Mouse (Mus musculus) A20 (cell line): ENCODE measurements around the gene Cbfa2t2.

Experiments used
- DNase-seq: peaks from one replicate; pipeline ENCODE4 v3.0.0-alpha.2; 2011; ENCODE audit warnings: low read depth, low spot score

The Cbfa2t2 gene

DNA sequence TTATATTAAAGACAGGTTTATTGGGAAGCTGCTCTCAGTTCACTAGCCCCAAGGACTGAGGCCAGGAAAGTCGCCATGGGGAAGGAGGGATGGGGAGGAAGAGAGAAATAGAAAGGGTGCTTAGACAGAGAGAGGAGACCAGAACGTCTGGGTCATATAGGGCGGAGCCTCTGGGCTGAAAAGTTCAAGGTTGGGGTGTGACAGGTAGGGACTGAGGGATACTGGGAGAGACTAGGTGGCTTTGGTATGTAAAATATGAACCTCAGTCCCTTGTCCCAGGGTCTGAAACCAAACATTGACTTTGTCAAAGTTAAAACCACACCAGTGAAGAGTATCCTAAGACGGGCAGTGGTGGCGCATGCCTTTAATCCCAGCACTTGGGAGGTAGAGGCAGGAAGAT lies 30.9 kb downstream of the Cbfa2t2 start:
- no peak for DNase-seq

- DNase-seq, result no peak
Measured at GRCm38 (mm10) chr2:154474251-154475061, 38.2 kb downstream of the Cbfa2t2 start.

DNA sequence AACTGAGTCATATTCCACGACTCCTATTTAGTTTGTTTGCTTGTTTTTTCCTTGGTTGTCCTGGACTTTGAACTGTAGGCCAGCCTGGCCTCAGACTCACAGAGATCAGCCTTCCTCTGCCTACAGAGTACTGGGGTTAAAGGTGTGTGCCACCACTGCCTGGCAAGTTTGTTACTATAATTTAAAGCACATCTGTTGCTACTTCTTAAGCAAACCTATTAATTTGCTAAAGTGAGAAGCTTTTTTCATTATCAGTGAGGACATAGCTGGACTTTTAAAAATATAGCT lies 38.7 kb downstream of the Cbfa2t2 start:
- no peak for DNase-seq

- no peak for DNase-seq
Measured at GRCm38 (mm10) chr2:154475861-154476260, 39.6 kb downstream of the Cbfa2t2 start.

GRCm38 (mm10) chr2:154477028-154477427 lies 40.7 kb downstream of the Cbfa2t2 start:
- DNase-seq, result no peak

GRCm38 (mm10) chr2:154491788-154492187 lies 55.5 kb downstream of the Cbfa2t2 start:
- DNase-seq, result no peak

- peak; percentile 63 for DNase-seq
Measured at GRCm38 (mm10) chr2:154493559-154493958, 57.3 kb downstream of the Cbfa2t2 start.

DNA sequence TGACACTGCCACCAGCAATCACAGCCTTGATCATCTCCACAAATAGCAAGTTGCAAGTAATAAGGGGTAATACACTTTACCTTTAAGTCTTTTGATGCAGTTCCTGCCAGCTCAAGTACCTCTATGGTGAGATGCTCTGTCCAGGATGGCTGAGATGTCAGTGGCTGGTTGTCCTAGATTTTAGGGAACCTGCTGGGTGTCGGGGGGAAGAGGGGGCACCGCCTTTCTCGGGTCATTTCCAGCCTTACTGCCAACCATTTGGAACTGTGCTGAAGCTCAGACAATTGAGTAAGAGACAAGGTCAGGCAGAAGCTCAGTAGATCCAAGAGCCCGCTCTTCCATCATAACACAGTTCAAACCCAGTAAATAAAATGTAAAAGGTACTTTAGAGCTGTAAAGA lies 58.7 kb downstream of the Cbfa2t2 start:
- no peak for DNase-seq

DNA sequence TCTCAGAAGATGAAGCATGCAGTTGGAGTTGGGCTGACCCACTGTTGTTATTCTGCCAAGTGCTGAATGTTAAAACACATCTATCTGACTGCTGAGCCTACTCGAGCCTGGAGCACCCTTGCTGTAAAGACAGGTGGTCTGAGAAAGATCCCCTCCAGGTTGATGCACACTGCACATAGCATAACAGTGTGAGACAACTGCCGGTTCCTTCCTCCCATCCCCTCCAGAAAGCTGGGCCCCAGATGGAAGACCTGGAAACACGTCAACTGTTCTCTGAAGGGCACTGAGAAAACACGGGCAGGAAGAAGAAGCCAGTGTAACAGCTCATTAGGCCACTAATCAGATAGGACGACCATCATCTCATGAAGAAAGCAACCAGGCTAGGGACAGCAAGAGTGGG lies 62.3 kb downstream of the Cbfa2t2 start:
- no peak for DNase-seq

GRCm38 (mm10) chr2:154499717-154500247 lies 63.5 kb downstream of the Cbfa2t2 start:
- DNase-seq, result peak; percentile 52

DNA sequence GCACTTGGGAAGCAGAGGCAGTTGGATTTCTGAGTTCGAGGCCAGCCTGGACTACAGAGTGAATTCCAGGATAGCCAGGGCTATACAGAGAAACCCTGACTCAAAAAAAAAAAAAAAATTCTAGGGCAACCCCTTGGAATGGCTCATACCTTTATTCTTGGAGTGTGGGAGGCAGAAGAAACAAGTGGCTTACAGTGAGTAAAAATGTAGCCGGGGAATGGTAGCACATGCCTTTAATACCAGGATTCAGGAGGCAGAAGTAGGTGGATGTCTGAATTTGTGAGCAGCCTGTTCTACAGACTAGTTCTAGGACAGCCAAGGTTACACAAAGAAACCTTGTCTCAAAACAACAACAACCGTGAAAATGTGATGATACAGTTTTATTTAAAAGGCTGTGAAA lies 64.5 kb downstream of the Cbfa2t2 start:
- DNase-seq, result no peak

DNA sequence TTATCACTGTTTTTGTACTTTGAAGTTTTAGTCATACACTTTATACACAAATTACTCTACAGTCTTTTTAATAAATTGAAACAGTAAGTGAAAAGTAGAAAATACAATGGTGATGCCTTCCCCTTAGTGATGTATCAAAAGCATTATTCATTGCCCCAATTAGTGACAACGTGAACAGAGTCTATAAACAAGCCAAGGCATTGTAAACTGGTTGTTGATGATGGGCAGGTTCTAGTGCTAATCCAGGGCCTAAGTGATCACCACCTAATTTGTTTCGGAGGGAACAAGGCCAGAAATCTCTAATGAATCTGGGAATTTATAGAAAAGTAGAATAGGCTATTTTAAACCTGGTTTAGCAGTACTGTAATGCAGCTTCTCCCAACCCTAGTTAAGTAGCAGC lies 70.8 kb downstream of the Cbfa2t2 start:
- DNase-seq, result no peak

- peak; percentile 82 for DNase-seq
Measured at GRCm38 (mm10) chr2:154507566-154508283, 71.4 kb downstream of the Cbfa2t2 start.

GRCm38 (mm10) chr2:154508450-154508849 lies 72.2 kb downstream of the Cbfa2t2 start:
- DNase-seq, result peak; percentile 65

DNA sequence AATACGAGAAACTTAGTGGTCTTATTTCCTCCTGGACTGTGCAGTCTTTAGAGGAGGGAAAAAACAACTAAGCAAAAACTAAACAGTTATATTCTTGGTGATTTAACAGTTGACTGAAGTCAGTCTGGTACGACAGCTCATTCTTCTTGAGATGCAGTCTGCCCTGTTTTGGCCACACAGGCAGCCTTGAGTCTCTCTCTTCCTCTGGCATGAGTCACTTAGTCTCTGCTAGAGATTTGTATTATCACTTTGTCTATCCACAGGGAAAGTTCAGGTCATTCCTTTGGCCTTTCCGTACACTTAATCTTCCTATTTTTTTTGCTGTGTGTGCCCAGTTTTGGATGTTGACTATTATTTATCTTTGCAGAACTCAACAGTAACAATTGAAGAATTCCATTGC lies 73.9 kb downstream of the Cbfa2t2 start:
- no peak for DNase-seq

GRCm38 (mm10) chr2:154516944-154517343 lies 80.7 kb downstream of the Cbfa2t2 start:
- DNase-seq, result no peak

- no peak for DNase-seq
Measured at GRCm38 (mm10) chr2:154517424-154517823, 81.1 kb downstream of the Cbfa2t2 start.

DNA sequence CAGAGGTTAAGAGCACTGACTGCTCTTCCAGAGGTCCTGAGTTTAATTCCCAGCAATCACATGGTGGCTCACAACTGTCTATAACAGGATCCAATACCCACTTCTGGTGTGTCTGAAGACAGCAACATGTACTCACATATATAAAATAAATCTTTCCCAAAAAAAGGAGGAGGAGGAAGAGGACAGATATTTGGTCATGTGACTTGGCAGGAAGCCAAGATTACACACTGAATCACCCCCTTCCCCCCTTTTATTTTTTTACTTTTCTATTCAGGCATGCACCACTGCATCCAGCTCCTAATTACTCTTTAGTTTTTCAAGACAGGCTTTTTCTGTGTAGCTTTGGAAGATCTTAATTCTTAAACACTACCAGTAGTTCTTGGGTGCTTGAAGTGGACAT lies 85.2 kb downstream of the Cbfa2t2 start:
- no peak for DNase-seq

GRCm38 (mm10) chr2:154522334-154522733 lies 86.1 kb downstream of the Cbfa2t2 start:
- no peak for DNase-seq

DNA sequence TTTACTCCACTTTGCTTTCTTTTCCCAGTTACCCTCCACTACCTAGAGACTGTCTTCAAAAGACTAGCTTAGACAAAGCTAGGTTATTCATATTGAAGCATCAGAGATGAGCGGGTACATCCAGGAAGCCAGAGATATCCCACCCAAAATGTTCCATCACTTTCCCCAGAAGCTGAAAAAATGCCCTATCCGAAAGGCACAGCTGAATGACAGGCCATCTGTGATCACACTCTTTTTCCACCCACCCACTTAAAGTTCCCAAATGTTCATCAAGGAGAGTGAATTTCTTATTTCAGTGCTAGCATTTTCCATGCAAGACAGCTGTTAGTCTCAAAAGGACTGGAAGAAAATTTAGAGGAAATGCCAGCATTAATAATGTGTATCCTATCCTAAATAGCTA lies 89.0 kb downstream of the Cbfa2t2 start:
- DNase-seq, result no peak

GRCm38 (mm10) chr2:154526531-154526930 lies 90.2 kb downstream of the Cbfa2t2 start:
- DNase-seq, result no peak

GRCm38 (mm10) chr2:154532888-154533287 lies 96.6 kb downstream of the Cbfa2t2 start:
- no peak for DNase-seq

- no peak for DNase-seq
Measured at GRCm38 (mm10) chr2:154534704-154535270, 98.5 kb downstream of the Cbfa2t2 start.
